Mouse (Mus musculus): ENCODE data around the gene Tedc1. TPM values are rescaled to one million over a fixed set of nuclear protein-coding genes. Genes with fewer than 3 reads are reported as not detected.

Tedc1 gene
- polyA plus RNA-seq, 1 experiment from 2014 or later = 22.7 TPM

- H3K27ac ChIP-seq (ENCODE audit: low read length) = no peak overlapping the region
- H3K9me3 ChIP-seq (ENCODE audit: control insufficient read depth, low read length) = peaks cover 4% of the 10 kb centered on the region; the same call in 1 of the 2 replicates
- H3K4me2 ChIP-seq (ENCODE audit: low read depth, low read length) = no peak overlapping the region
- no peak overlapping the region for H3K9ac ChIP-seq (ENCODE audit: low read depth, low read length)
- no peaks in the 10 kb centered on the region for H3K36me3 ChIP-seq (ENCODE audit: control insufficient read depth, insufficient read depth, low read length)
- no peak for ATAC-seq
- no peak overlapping the region for H3K4me3 ChIP-seq (ENCODE audit: low read length)
- no peaks in the 10 kb centered on the region for H3K4me1 ChIP-seq (ENCODE audit: control insufficient read depth, insufficient read depth, low read length)
- WGBS = 82% methylated on average over 7 of the region's 7 CpGs
- H3K27me3 ChIP-seq (replicated peaks; ENCODE audit: control insufficient read depth, insufficient read depth, low read length) = no peaks in the 10 kb centered on the region
These were observed 49.2 kb downstream of the Tedc1 start for GRCm38 (mm10) chr12:113205251-113205942.

- H3K36me3 ChIP-seq (ENCODE audit: control insufficient read depth, insufficient read depth, low read length) = no peaks in the 10 kb centered on the region
- no peaks in the 10 kb centered on the region for H3K9me3 ChIP-seq (ENCODE audit: control insufficient read depth, low read length)
- H3K4me2 ChIP-seq (ENCODE audit: low read depth, low read length) = no peak overlapping the region
- no peak overlapping the region for H3K9ac ChIP-seq (ENCODE audit: low read depth, low read length)
- no peaks in the 10 kb centered on the region for H3K4me1 ChIP-seq (ENCODE audit: control insufficient read depth, insufficient read depth, low read length)
- WGBS = 78% methylated on average over 6 of the region's 6 CpGs
- no peaks in the 10 kb centered on the region for H3K27me3 ChIP-seq (replicated peaks; ENCODE audit: control insufficient read depth, insufficient read depth, low read length)
- ATAC-seq = no peak
- no peak overlapping the region for H3K4me3 ChIP-seq (ENCODE audit: low read length)
- no peak overlapping the region for H3K27ac ChIP-seq (ENCODE audit: low read length)
These were observed 51.5 kb downstream of the Tedc1 start for GRCm38 (mm10) chr12:113207737-113208136.

DNA sequence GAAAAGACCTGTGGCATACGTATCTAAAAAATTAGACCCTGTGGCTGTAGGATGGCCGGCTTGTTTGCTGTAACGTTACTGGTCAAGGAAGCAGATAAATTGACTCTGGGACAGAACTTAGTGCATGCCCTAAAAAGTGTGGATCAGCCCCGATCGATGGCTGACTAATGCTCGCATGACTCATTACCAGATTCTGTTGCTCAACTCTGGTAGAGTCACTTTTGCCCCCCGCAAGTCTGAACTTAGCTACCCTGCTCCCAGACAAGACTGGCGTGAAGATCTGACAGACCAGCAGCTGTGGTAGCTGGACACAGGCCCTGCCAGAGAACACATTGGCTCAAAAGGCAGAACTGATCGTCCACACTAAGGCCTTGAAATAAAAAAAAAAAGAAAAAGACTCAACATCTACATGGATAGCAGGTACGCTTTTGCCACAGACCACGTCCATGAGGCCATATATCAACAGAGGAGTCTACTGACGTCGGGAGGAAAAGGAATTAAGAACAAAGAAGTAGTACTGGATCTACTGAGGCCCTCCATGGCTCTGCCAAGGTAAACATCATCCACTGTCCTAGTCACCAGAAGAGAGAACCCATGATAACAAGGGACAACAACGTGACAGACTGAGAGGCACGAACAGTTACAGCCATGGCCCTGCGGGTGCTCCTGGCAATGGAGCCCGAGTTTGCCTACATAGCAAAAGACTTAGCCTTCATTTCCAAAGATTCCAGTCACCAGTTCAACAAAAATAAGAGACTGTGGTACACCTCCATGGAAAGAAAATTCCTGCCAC is 54.6 kb downstream of the Tedc1 start:
- H3K4me1 ChIP-seq (ENCODE audit: control insufficient read depth, insufficient read depth, low read length) = no peaks in the 10 kb centered on the region
- no peaks in the 10 kb centered on the region for H3K9me3 ChIP-seq (ENCODE audit: control insufficient read depth, low read length)
- H3K27me3 ChIP-seq (replicated peaks; ENCODE audit: control insufficient read depth, insufficient read depth, low read length) = no peaks in the 10 kb centered on the region
- no peak for ATAC-seq
- no peak overlapping the region for H3K9ac ChIP-seq (ENCODE audit: low read depth, low read length)
- H3K4me3 ChIP-seq (ENCODE audit: low read length) = no peak overlapping the region
- H3K36me3 ChIP-seq (ENCODE audit: control insufficient read depth, insufficient read depth, low read length) = no peaks in the 10 kb centered on the region
- no peak overlapping the region for H3K4me2 ChIP-seq (ENCODE audit: low read depth, low read length)
- no peak overlapping the region for H3K27ac ChIP-seq (ENCODE audit: low read length)
- 83% methylated on average over 17 of the region's 17 CpGs for WGBS

GRCm38 (mm10) chr12:113211772-113212171 is 55.6 kb downstream of the Tedc1 start:
- Histone ChIP-seq H3K4me2 (ENCODE audit: low read depth, low read length) (no peak overlapping the region), H3K4me1 (ENCODE audit: control insufficient read depth, insufficient read depth, low read length) (no peaks in the 10 kb centered on the region), H3K9me3 (ENCODE audit: control insufficient read depth, low read length) (no peaks in the 10 kb centered on the region), H3K27ac (ENCODE audit: low read length) (no peak overlapping the region), H3K36me3 (ENCODE audit: control insufficient read depth, insufficient read depth, low read length) (no peaks in the 10 kb centered on the region), H3K4me3 (ENCODE audit: low read length) (no peak overlapping the region), H3K27me3 (replicated peaks; ENCODE audit: control insufficient read depth, insufficient read depth, low read length) (no peaks in the 10 kb centered on the region), H3K9ac (ENCODE audit: low read depth, low read length) (no peak overlapping the region)
- no peak for ATAC-seq
- 79% methylated on average over 5 of the region's 5 CpGs for WGBS

- WGBS = 84% methylated on average over 10 of the region's 10 CpGs
- H3K9ac ChIP-seq (ENCODE audit: low read depth, low read length) = no peak overlapping the region
- H3K9me3 ChIP-seq (ENCODE audit: control insufficient read depth, low read length) = no peaks in the 10 kb centered on the region
- no peaks in the 10 kb centered on the region for H3K4me1 ChIP-seq (ENCODE audit: control insufficient read depth, insufficient read depth, low read length)
- H3K36me3 ChIP-seq (ENCODE audit: control insufficient read depth, insufficient read depth, low read length) = no peaks in the 10 kb centered on the region
- no peak overlapping the region for H3K4me3 ChIP-seq (ENCODE audit: low read length)
- H3K27ac ChIP-seq (ENCODE audit: low read length) = no peak overlapping the region
- H3K4me2 ChIP-seq (ENCODE audit: low read depth, low read length) = no peak overlapping the region
- no peaks in the 10 kb centered on the region for H3K27me3 ChIP-seq (replicated peaks; ENCODE audit: control insufficient read depth, insufficient read depth, low read length)
- ATAC-seq = no peak
These were observed 56.2 kb downstream of the Tedc1 start for GRCm38 (mm10) chr12:113212326-113212924.

DNA sequence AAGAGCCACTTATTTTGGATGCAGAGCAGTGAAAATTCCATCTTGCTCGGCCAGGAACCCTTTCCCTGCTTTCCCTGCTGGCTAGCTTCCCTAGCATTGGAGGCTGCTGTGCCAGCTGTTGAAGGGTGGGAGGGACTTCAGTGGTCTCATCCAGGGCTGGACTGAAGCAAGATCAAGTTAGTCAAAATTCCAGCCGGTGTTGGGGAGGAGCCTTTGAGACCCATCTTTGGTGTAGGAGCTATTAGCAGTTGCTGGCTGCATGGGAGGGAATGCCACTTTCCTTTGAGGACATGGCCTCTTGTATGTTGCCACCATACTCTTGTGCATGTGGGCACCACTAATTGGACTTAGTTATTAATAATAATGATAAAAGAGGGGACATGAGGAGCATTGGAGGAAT is 57.0 kb downstream of the Tedc1 start:
- Histone ChIP-seq H3K36me3 (ENCODE audit: control insufficient read depth, insufficient read depth, low read length) (no peaks in the 10 kb centered on the region), H3K4me2 (ENCODE audit: low read depth, low read length) (no peak overlapping the region), H3K27me3 (replicated peaks; ENCODE audit: control insufficient read depth, insufficient read depth, low read length) (no peaks in the 10 kb centered on the region), H3K9me3 (ENCODE audit: control insufficient read depth, low read length) (no peaks in the 10 kb centered on the region), H3K4me3 (ENCODE audit: low read length) (no peak overlapping the region), H3K9ac (ENCODE audit: low read depth, low read length) (no peak overlapping the region), H3K4me1 (ENCODE audit: control insufficient read depth, insufficient read depth, low read length) (no peaks in the 10 kb centered on the region), H3K27ac (ENCODE audit: low read length) (no peak overlapping the region)
- ATAC-seq = no peak
- WGBS = 57% methylated on average over 2 of the region's 2 CpGs

DNA sequence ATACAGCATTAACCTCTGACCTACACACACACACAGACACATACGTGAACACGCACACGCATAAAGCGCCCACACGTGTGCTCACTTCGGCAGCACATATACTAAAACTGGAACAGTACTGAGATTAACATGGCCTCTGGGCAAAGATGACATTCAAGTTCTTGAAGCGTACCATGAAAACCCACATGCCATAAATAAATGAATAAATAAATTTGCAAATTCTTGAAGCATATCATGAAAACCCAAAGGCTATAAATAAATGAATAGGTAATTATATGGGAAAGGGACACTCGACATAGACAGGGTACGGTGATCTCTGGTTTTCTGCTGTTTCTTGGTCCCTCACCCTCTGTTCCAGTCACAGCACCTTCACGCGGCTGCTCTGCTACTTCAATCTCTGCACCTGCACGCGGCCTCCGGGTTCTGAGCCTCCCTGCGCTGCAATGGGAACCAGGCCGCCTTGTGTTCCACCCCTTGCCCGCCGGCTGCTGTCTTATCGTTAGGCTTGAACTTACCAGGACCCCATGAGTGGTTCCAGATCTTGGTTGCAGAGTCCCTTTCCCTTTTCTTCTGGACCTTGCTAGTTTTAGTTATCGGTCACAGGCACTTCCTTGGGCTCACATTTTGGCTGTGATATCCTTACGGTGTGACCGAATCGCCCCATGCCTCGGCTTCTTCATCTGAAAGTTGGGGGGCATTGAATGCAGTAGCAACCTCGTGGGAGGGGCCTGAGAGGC is 58.0 kb downstream of the Tedc1 start:
- Histone ChIP-seq H3K9me3 (ENCODE audit: control insufficient read depth, low read length) (no peaks in the 10 kb centered on the region), H3K36me3 (ENCODE audit: control insufficient read depth, insufficient read depth, low read length) (no peaks in the 10 kb centered on the region), H3K9ac (ENCODE audit: low read depth, low read length) (no peak overlapping the region), H3K27ac (ENCODE audit: low read length) (no peak overlapping the region), H3K27me3 (replicated peaks; ENCODE audit: control insufficient read depth, insufficient read depth, low read length) (no peaks in the 10 kb centered on the region), H3K4me3 (ENCODE audit: low read length) (no peak overlapping the region), H3K4me1 (ENCODE audit: control insufficient read depth, insufficient read depth, low read length) (no peaks in the 10 kb centered on the region), H3K4me2 (ENCODE audit: low read depth, low read length) (no peak overlapping the region)
- WGBS = 82% methylated on average over 25 of the region's 25 CpGs
- ATAC-seq = no peak

GRCm38 (mm10) chr12:113214972-113215666 is 58.9 kb downstream of the Tedc1 start:
- Histone ChIP-seq H3K36me3 (ENCODE audit: control insufficient read depth, insufficient read depth, low read length) (no peaks in the 10 kb centered on the region), H3K9ac (ENCODE audit: low read depth, low read length) (no peak overlapping the region), H3K27me3 (replicated peaks; ENCODE audit: control insufficient read depth, insufficient read depth, low read length) (no peaks in the 10 kb centered on the region), H3K4me3 (ENCODE audit: low read length) (no peak overlapping the region), H3K27ac (ENCODE audit: low read length) (no peak overlapping the region), H3K4me2 (ENCODE audit: low read depth, low read length) (no peak overlapping the region), H3K4me1 (ENCODE audit: control insufficient read depth, insufficient read depth, low read length) (no peaks in the 10 kb centered on the region), H3K9me3 (ENCODE audit: control insufficient read depth, low read length) (no peaks in the 10 kb centered on the region)
- no peak for ATAC-seq
- WGBS = 80% methylated on average over 16 of the region's 16 CpGs
